Mouse (Mus musculus) MEL (cell line): Measurements from ENCODE around the gene Chd6. TPM values are rescaled to one million over a fixed set of nuclear protein-coding genes. Genes with fewer than 3 reads are reported as not detected.

ENCODE experiments used
- DNase-seq: peaks from one replicate; pipeline ENCODE4 v3.0.0; 2011; ENCODE audit warnings: low read depth, low spot score
- H3K27ac ChIP-seq: 2 replicates; pipeline ENCODE4 v1.5.1; 2012; ENCODE audit warnings: low read depth, mild to moderate bottlenecking, control low read depth, low read length, moderate library complexity; ENCODE audit not compliant: control insufficient read depth
- H3K27me3 ChIP-seq, 2 experiments: fragments of 150-350 bp in 1 of 2; sonication (generic) in 1 of 2; 2 replicates each; pipeline ENCODE4 v1.6.1; 2012; ENCODE audit warnings: low read length in 2 of 2, mild to moderate bottlenecking in 2 of 2, improper control_type of control experiment in 1 of 2, moderate library complexity in 1 of 2; ENCODE audit not compliant: insufficient read depth in 2 of 2, control insufficient read depth in 1 of 2
- H3K36me3 ChIP-seq, 2 experiments: 2 replicates each; pipeline ENCODE4 v1.6.1; 2012 to 2014; ENCODE audit warnings: low read length in 2 of 2, improper control_type of control experiment in 1 of 2, inconsistent platforms in 1 of 2, mild to moderate bottlenecking in 1 of 2; ENCODE audit not compliant: insufficient read depth in 2 of 2, control insufficient read depth in 1 of 2
- H3K4me1 ChIP-seq, 2 experiments: fragments of 150-350 bp in 1 of 2; sonication (generic) in 1 of 2; 2 replicates each; pipeline ENCODE4 v1.6.1; 2012; ENCODE audit warnings: low read length in 2 of 2, improper control_type of control experiment in 1 of 2, mild to moderate bottlenecking in 1 of 2; ENCODE audit not compliant: insufficient read depth in 2 of 2, control insufficient read depth in 1 of 2
- H3K4me3 ChIP-seq, 2 experiments: fragments of 150-350 bp in 1 of 2; sonication (generic) in 1 of 2; 2 replicates each; pipeline ENCODE4 v1.5.1; 2012; ENCODE audit warnings: low read depth in 2 of 2, low read length in 2 of 2, mild to moderate bottlenecking in 2 of 2, moderate library complexity in 2 of 2, control low read depth in 1 of 2, improper control_type of control experiment in 1 of 2; ENCODE audit not compliant: control insufficient read depth in 1 of 2, insufficient read depth in 1 of 2
- H3K79me2 ChIP-seq: 2 replicates; pipeline ENCODE4 v1.6.1; 2012; ENCODE audit warnings: mild to moderate bottlenecking, low read length, moderate library complexity; ENCODE audit not compliant: control insufficient read depth, poor library complexity, insufficient read depth
- H3K9ac ChIP-seq: 2 replicates; pipeline ENCODE4 v1.6.1; 2012; ENCODE audit warnings: low read depth, mild to moderate bottlenecking, control low read depth, low read length, moderate library complexity; ENCODE audit not compliant: control insufficient read depth, poor library complexity, severe bottlenecking
- H3K9me3 ChIP-seq: fragments of 150-350 bp; sonication (generic); replicated peaks from 2 replicates; pipeline ENCODE4 v1.6.1; 2012; ENCODE audit warnings: mild to moderate bottlenecking, low read length, improper control_type of control experiment, moderate library complexity; ENCODE audit not compliant: insufficient read depth
- BHLHE40 ChIP-seq: IDR thresholded peaks from 2 replicates; pipeline ENCODE4 v1.6.1; 2012; ENCODE audit warnings: low read depth, mild to moderate bottlenecking, inconsistent platforms, low read length, improper control_type of control experiment, borderline replicate concordance
- CHD1 ChIP-seq: IDR thresholded peaks from 2 replicates; pipeline ENCODE4 v1.6.1; 2012; ENCODE audit warnings: low read depth, mild to moderate bottlenecking, inconsistent platforms, low read length, improper control_type of control experiment
- CHD2 ChIP-seq: IDR thresholded peaks from 2 replicates; pipeline ENCODE4 v1.6.1; 2011; ENCODE audit warnings: low read length, improper control_type of control experiment
- CTCF ChIP-seq, 3 experiments: IDR thresholded peaks in 2 of 3; conservative IDR thresholded peaks in 1 of 3; 2 replicates each; pipeline ENCODE4 v1.5.1; 2011 to 2012; ENCODE audit warnings: low read length in 3 of 3, low read depth in 2 of 3, mild to moderate bottlenecking in 2 of 3, improper control_type of control experiment in 1 of 3, inconsistent platforms in 1 of 3, mixed read lengths in 1 of 3, moderate library complexity in 1 of 3; ENCODE audit not compliant: control insufficient read depth in 1 of 3, insufficient read depth in 1 of 3, poor library complexity in 1 of 3, severe bottlenecking in 1 of 3
- E2F4 ChIP-seq: IDR thresholded peaks from 2 replicates; pipeline ENCODE4 v1.6.1; 2011; ENCODE audit warnings: low read depth, low read length, improper control_type of control experiment, borderline replicate concordance
- HCFC1 ChIP-seq: IDR thresholded peaks from 2 replicates; pipeline ENCODE4 v1.6.1; 2012; ENCODE audit warnings: low read depth, mild to moderate bottlenecking, inconsistent platforms, low read length, improper control_type of control experiment, moderate library complexity
- JUND ChIP-seq: IDR thresholded peaks from 2 replicates; pipeline ENCODE4 v1.6.1; 2011; ENCODE audit warnings: low read depth, mild to moderate bottlenecking, improper control_type of control experiment, low read length
- MEF2A ChIP-seq: IDR thresholded peaks from 2 replicates; pipeline ENCODE4 v1.6.1; 2014; ENCODE audit warnings: low read depth, mild to moderate bottlenecking, inconsistent platforms, low read length, improper control_type of control experiment; ENCODE audit not compliant: poor library complexity, insufficient replicate concordance, severe bottlenecking; ENCODE audit errors: extremely low read depth
- MYC ChIP-seq: IDR thresholded peaks from 2 replicates; pipeline ENCODE4 v1.6.1; 2011; ENCODE audit warnings: low read depth, mild to moderate bottlenecking, low read length, improper control_type of control experiment, moderate library complexity
- NRF1 ChIP-seq: IDR thresholded peaks from 2 replicates; pipeline ENCODE4 v1.6.1; 2014; ENCODE audit warnings: low read depth, mild to moderate bottlenecking, inconsistent platforms, low read length, improper control_type of control experiment, moderate library complexity; ENCODE audit not compliant: poor library complexity, insufficient read depth, severe bottlenecking
- POLR2AphosphoS2 ChIP-seq: IDR thresholded peaks from 2 replicates; pipeline ENCODE4 v1.6.1; 2011; ENCODE audit warnings: low read length, improper control_type of control experiment
- POLR2AphosphoS5 ChIP-seq: IDR thresholded peaks from 2 replicates; pipeline ENCODE4 v1.6.1; 2012; ENCODE audit warnings: low read depth, borderline replicate concordance, mild to moderate bottlenecking, inconsistent platforms, low read length, moderate library complexity, mixed read lengths
- RAD21 ChIP-seq: IDR thresholded peaks from 2 replicates; pipeline ENCODE4 v1.6.1; 2011; ENCODE audit warnings: mild to moderate bottlenecking, low read depth, low read length, improper control_type of control experiment
- SMC3 ChIP-seq: IDR thresholded peaks from 2 replicates; pipeline ENCODE4 v1.6.1; 2011; ENCODE audit warnings: low read depth, low read length, improper control_type of control experiment
- TCF12 ChIP-seq: IDR thresholded peaks from 2 replicates; pipeline ENCODE4 v1.6.1; 2014; ENCODE audit warnings: low read depth, mild to moderate bottlenecking, inconsistent platforms, low read length, improper control_type of control experiment, moderate library complexity
- UBTF ChIP-seq: IDR thresholded peaks from 2 replicates; pipeline ENCODE4 v1.6.1; 2012; ENCODE audit warnings: low read depth, mild to moderate bottlenecking, inconsistent platforms, low read length, improper control_type of control experiment, moderate library complexity, borderline replicate concordance; ENCODE audit not compliant: insufficient read depth
- USF2 ChIP-seq, 2 experiments: IDR thresholded peaks; 2 replicates each; pipeline ENCODE4 v1.6.1; 2011 to 2012; ENCODE audit warnings: improper control_type of control experiment in 2 of 2, low read length in 2 of 2, borderline replicate concordance in 1 of 2, inconsistent platforms in 1 of 2, low read depth in 1 of 2, mild to moderate bottlenecking in 1 of 2; ENCODE audit not compliant: insufficient read depth in 1 of 2
- ZKSCAN1 ChIP-seq: IDR thresholded peaks from 2 replicates; pipeline ENCODE4 v1.6.1; 2012; ENCODE audit warnings: low read depth, mild to moderate bottlenecking, inconsistent platforms, low read length, improper control_type of control experiment, moderate library complexity
- ZNF384 ChIP-seq: IDR thresholded peaks from 2 replicates; pipeline ENCODE4 v1.6.1; 2012; ENCODE audit warnings: low read depth, mild to moderate bottlenecking, inconsistent platforms, low read length, improper control_type of control experiment
- polyA plus RNA-seq, 2 experiments: library from polyadenylated mRNA; stranded (reverse) in 1 of 2; unstranded in 1 of 2; fragments of >175 nt in 1 of 2; fragments of >200 nt in 1 of 2; gene quantifications; 2 replicates each; pipeline versions ENCODE4 v1.2.1 to v1.2.4; 2012; ENCODE audit warnings: low replicate concordance in 2 of 2, low read depth in 1 of 2; ENCODE audit not compliant: insufficient read length in 2 of 2, insufficient read depth in 1 of 2, missing spikeins in 1 of 2
- total RNA-seq: library from RNA; depleted of rRNA; stranded (reverse); fragments of 300-350 nt; gene quantifications from 2 replicates; pipeline ENCODE4 v1.2.3, GENCODE M21; 2012

Chd6 gene
- total and polyA plus RNA-seq, 3 experiments: 9.7 to 200 (median 15.4) TPM

DNA sequence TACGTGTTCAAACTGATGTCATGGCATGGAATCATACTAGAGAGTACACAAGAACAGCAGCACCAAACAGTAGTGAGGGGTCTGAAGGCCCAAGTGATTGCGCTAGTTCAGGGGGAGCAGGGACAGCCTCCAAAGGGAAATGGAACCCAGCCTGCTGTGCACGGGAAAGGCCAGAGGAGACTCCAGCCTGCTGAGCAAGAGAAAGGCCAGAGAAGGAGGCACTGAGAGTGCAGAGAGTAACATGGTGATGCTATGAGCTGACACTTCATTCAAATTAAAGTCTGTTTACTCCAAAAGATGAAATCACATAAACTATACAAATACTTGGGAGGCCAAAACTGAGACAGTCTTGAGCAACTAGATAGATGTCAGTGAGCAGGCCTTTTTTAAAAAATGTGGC lies 71.1 kb downstream of the Chd6 start:
- no peak overlapping the region for H3K9ac ChIP-seq
- no peak for DNase-seq
- H3K4me1 ChIP-seq: no peaks in the 10 kb centered on the region; a peak in 1 of 4 replicates
- TF ChIP-seq HCFC1: no peak
- no peak for TF ChIP-seq CTCF (IDR thresholded peaks at IDR 0.05 in 2 of 3, conservative IDR thresholded peaks at IDR 0.05 in 1 of 3; ENCODE audit: control insufficient read depth in 1 of 3, insufficient read depth in 1 of 3, low read depth in 2 of 3, low read length in 3 of 3, poor library complexity in 1 of 3, severe bottlenecking in 1 of 3)
- no peak for TF ChIP-seq CHD2
- TF ChIP-seq ZKSCAN1: no peak
- no peaks in the 10 kb centered on the region for H3K79me2 ChIP-seq
- H3K27me3 ChIP-seq: no peaks in the 10 kb centered on the region
- no peak overlapping the region for H3K4me3 ChIP-seq
- H3K36me3 ChIP-seq: peaks cover under 1 to 10% of the 10 kb centered on the region in 2 experiments; a peak in 3 of 4 replicates
- H3K9me3 ChIP-seq: no peaks in the 10 kb centered on the region
- H3K27ac ChIP-seq: no peak overlapping the region

DNA sequence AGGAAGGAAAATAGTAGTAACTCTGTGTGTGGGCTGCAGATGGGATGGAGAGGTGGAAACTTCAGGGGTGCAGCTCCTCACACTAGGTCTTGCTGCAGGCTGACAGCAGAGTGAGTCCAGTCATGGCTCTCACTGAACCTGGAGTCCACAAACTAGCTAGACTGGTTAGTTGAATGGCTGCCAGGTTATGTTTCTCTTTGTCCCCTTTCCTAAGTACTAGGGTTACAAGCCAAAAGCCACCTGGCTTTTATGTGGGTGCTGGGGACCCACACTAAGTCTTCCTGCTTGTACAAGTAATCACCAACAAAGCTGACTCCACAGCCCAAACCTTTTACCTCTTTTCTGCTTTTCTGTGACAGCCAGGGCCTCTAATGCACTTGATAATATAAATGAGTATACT lies 75.7 kb downstream of the Chd6 start:
- Histone ChIP-seq H3K4me3 (no peak overlapping the region), H3K36me3 (peaks cover 7 to 21% of the 10 kb centered on the region in 2 experiments), H3K27ac (no peak overlapping the region), H3K9ac (no peak overlapping the region), H3K4me1 (no peaks in the 10 kb centered on the region; a peak in 1 of 4 replicates), H3K9me3 (no peaks in the 10 kb centered on the region), H3K79me2 (no peaks in the 10 kb centered on the region), H3K27me3 (no peaks in the 10 kb centered on the region)
- no peak for DNase-seq
- TF ChIP-seq UBTF (no peak), SMC3 (no peak), E2F4 (no peak), CHD1 (no peak), ZKSCAN1 (no peak), POLR2AphosphoS2 (no peak), TCF12 (no peak), USF2 (IDR thresholded peaks at IDR 0.05; ENCODE audit: borderline replicate concordance in 1 of 2, insufficient read depth in 1 of 2, low read depth in 1 of 2, low read length in 2 of 2) (no peak), ZNF384 (no peak), MEF2A (no peak), MYC (no peak), JUND (no peak), RAD21 (no peak), POLR2AphosphoS5 (no peak), BHLHE40 (no peak), NRF1 (no peak)
